Mouse (Mus musculus): ENCODE measurements around the gene Gcnt3. TPM values are rescaled to one million over a fixed set of nuclear protein-coding genes. Genes with fewer than 3 reads are reported as not detected.
A peak's percentile ranks its signal among the peaks of the same experiment; 100 is the strongest.
"Not testable (repeated sequence)": the region's sequence is repeated elsewhere in the genome, so short reads cannot be mapped to it uniquely, and the experiment has no call there.

Gcnt3 gene
- polyA plus RNA-seq, 2 experiments = not detected

DNA sequence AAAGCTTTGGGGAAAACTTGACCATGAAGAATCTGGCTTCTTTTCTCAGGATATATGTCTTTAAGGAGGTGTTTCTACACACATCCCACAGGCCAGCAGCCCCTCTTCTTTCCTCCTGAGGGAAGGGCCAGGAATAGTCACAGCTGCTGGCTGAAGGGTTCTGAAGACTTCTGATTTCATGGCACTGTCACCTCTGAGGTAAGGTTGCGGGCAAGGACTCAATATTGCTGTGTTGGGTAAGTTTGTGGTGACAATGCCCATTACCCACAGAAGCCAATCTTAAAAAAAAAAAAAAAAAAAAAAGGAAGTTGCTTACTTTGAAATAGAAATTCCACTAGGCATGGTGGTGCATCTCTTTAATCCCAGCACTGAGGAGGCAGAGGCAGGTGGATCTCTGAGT, 5.7 kb downstream of the Gcnt3 start:
- Histone ChIP-seq H3K27me3 (ENCODE audit: control insufficient read depth, insufficient read depth, low read length) (no peaks in the 10 kb centered on the region), H3K4me1 (replicated peaks; ENCODE audit: control insufficient read depth in 2 of 2, insufficient read depth in 2 of 2, low read length in 1 of 2) (0 out of 4 replicates have a peak, but pooled peaks cover 0 to 4% of the 10 kb centered on the region in 2 experiments), H3K4me3 (ENCODE audit: insufficient read depth in 1 of 2, low read depth in 2 of 2, low read length in 2 of 2) (no peak overlapping the region), H3K27ac (no peak overlapping the region), H3K9ac (replicated peaks) (no peak overlapping the region), H3K36me3 (replicated peaks; ENCODE audit: control insufficient read depth, insufficient read depth, low read depth) (no peaks in the 10 kb centered on the region), H3K4me2 (ENCODE audit: low read depth) (no peak overlapping the region), H3K9me3 (ENCODE audit: control insufficient read depth, low read length) (no peaks in the 10 kb centered on the region)
- WGBS (ENCODE audit: insufficient replicate concordance) = 30% methylated on average over 1 of the region's 1 CpGs
- TF ChIP-seq CTCF (IDR thresholded peaks at IDR 0.05; ENCODE audit: low read depth) = no peak
- no peak for TF ChIP-seq EP300 (IDR thresholded peaks at IDR 0.05; ENCODE audit: low read depth)
- DNase-seq (ENCODE audit: low read depth in 3 of 3, low spot score in 3 of 3) (no peak), ATAC-seq (ENCODE audit: insufficient read depth) (no peak)

DNA sequence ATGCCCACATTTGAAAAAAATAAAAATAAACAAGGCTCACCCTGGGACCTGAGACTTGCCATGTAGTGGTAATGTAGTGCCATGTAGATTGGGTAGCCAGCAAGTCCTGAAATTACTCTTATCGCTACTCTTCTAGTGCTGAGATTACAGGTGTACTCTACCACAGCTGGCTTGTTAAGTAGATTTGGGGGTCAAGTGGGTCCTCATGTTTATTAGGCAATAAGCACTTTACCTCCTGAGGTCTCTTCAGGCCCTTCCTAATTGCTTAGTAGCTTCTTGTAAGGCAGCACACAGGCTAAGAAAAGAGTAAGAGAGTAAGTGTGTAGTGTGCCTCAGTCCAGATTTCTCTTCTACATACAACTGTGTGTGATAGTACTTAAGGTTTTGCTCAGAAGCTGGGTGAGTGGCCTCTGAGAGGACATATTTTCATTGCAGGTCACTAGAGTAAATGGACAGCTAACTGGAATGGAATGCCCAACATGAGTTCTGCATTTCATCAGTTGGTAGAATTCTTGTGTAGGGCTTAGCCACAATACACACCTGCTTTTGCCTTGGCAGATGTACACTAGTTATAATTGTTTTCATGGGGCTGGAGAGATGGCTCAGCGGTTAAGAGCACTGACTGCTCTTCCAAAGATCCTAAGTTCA, 12.4 kb downstream of the Gcnt3 start:
- no peak for DNase-seq (ENCODE audit: low read depth in 3 of 3, low spot score in 3 of 3)
- TF ChIP-seq EP300 (IDR thresholded peaks at IDR 0.05; ENCODE audit: low read depth) (no peak), CTCF (IDR thresholded peaks at IDR 0.05; ENCODE audit: low read depth) (no peak)
- H3K4me1 ChIP-seq (replicated peaks; ENCODE audit: control insufficient read depth in 2 of 2, insufficient read depth in 2 of 2, low read length in 1 of 2) = peaks cover 4 to 18% of the 10 kb centered on the region in 2 experiments; a peak in 3 of 4 replicates
- H3K9me3 ChIP-seq (ENCODE audit: control insufficient read depth, low read length) = no peaks in the 10 kb centered on the region
- peaks cover 17% of the 10 kb centered on the region for H3K36me3 ChIP-seq (replicated peaks; ENCODE audit: control insufficient read depth, insufficient read depth, low read depth)
- H3K27ac ChIP-seq = no peak overlapping the region
- H3K27me3 ChIP-seq (ENCODE audit: control insufficient read depth, insufficient read depth, low read length) = no peaks in the 10 kb centered on the region
- no peak overlapping the region for H3K4me2 ChIP-seq (ENCODE audit: low read depth)
- WGBS (ENCODE audit: insufficient replicate concordance) = 70% methylated on average over 2 of the region's 2 CpGs
- H3K4me3 ChIP-seq (ENCODE audit: insufficient read depth in 1 of 2, low read depth in 2 of 2, low read length in 2 of 2) = no peak overlapping the region
- H3K9ac ChIP-seq (replicated peaks) = no peak overlapping the region
- no peak for ATAC-seq (ENCODE audit: insufficient read depth)

DNA sequence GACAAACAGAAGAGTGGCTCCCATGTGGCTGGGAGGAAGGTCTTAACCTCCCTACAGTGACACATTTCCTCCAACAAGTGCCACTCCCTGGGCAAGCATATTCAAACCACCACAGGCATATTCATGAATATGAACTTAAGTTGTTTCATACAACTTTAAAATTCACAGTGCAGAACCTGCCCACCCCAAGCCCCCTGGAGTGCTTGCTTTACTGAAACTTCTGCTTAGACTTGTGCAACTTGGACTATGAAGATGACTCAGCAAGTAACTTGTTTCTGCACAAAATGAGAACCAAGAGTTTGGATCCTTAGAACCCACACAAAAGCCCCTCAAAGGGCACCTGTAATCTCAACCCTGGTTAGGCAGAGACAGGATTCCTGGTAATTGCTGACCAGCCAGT, 13.2 kb downstream of the Gcnt3 start:
- ATAC-seq (ENCODE audit: insufficient read depth) = no peak
- Histone ChIP-seq H3K9me3 (ENCODE audit: control insufficient read depth, low read length) (no peaks in the 10 kb centered on the region), H3K36me3 (replicated peaks; ENCODE audit: control insufficient read depth, insufficient read depth, low read depth) (peaks cover 22% of the 10 kb centered on the region), H3K27me3 (ENCODE audit: control insufficient read depth, insufficient read depth, low read length) (no peaks in the 10 kb centered on the region), H3K27ac (no peak overlapping the region), H3K4me1 (replicated peaks; ENCODE audit: control insufficient read depth in 2 of 2, insufficient read depth in 2 of 2, low read length in 1 of 2) (peaks cover 4 to 18% of the 10 kb centered on the region in 2 experiments; a peak in 3 of 4 replicates), H3K4me2 (ENCODE audit: low read depth) (no peak overlapping the region), H3K4me3 (ENCODE audit: insufficient read depth in 1 of 2, low read depth in 2 of 2, low read length in 2 of 2) (no peak overlapping the region), H3K9ac (replicated peaks) (no peak overlapping the region)
- TF ChIP-seq EP300 (IDR thresholded peaks at IDR 0.05; ENCODE audit: low read depth) (no peak), CTCF (IDR thresholded peaks at IDR 0.05; ENCODE audit: low read depth) (no peak)
- DNase-seq (ENCODE audit: low read depth in 3 of 3, low spot score in 3 of 3) = no peak

DNA sequence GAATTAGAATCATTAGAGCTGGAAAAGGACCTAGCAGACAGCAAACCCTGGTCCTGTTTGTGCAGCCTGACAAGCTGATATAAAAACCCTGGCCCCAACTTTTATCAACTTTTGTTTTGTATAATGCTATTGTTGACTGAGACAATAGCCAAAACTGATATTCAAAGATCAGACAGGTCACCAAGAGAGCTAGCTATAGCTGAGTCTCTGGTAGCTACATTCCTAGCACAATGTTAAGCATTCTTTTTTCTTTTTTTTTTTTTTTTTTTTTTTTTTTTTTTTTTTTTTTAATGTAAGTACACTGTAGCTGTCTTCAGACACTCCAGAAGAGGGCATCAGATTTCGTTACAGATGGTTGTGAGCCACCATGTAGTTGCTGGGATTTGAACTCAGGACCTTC, 14.3 kb downstream of the Gcnt3 start:
- 79% methylated on average over 1 of the region's 1 CpGs for WGBS (ENCODE audit: insufficient replicate concordance)
- not testable (repeated sequence) for DNase-seq (ENCODE audit: low read depth in 3 of 3, low spot score in 3 of 3); H3K9me3 ChIP-seq (ENCODE audit: control insufficient read depth, low read length); H3K27me3 ChIP-seq (ENCODE audit: control insufficient read depth, insufficient read depth, low read length); H3K9ac ChIP-seq (replicated peaks); H3K4me2 ChIP-seq (ENCODE audit: low read depth); H3K4me3 ChIP-seq (ENCODE audit: insufficient read depth in 1 of 2, low read depth in 2 of 2, low read length in 2 of 2); ATAC-seq (ENCODE audit: insufficient read depth); H3K27ac ChIP-seq
- H3K36me3 ChIP-seq (replicated peaks; ENCODE audit: control insufficient read depth, insufficient read depth, low read depth) = peaks cover 30% of the 10 kb centered on the region
- H3K4me1 ChIP-seq (replicated peaks; ENCODE audit: control insufficient read depth in 2 of 2, insufficient read depth in 2 of 2, low read length in 1 of 2) = peaks cover 4 to 18% of the 10 kb centered on the region in 2 experiments; a peak in 3 of 4 replicates

DNA sequence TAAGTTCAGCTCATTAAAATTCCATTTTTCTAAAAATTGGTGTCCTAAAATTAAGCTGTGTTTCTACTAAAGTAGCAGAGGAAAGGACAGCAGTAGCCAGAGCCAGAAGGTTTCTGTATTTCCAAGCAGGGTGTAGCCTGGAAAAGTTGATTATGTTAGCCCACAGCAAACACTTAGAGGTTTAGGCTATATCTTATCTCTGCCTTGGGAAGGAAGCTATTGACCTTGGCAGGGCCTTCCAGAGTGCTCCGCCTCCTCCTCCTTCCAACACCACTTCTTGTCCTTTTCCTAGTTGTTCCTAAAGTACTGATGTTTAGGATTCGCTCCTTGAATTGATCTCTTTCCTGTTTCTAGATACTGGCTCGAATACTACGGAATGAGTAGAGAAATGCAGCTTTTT, 15.8 kb downstream of the Gcnt3 start:
- ATAC-seq (ENCODE audit: insufficient read depth) = 0 out of 2 replicates have a peak, but pooled peaks have one; percentile 46
- Histone ChIP-seq H3K9ac (replicated peaks) (no peak overlapping the region), H3K27me3 (ENCODE audit: control insufficient read depth, insufficient read depth, low read length) (no peaks in the 10 kb centered on the region), H3K36me3 (replicated peaks; ENCODE audit: control insufficient read depth, insufficient read depth, low read depth) (peaks cover 33% of the 10 kb centered on the region), H3K4me3 (ENCODE audit: insufficient read depth in 1 of 2, low read depth in 2 of 2, low read length in 2 of 2) (no peak overlapping the region), H3K27ac (no peak overlapping the region), H3K4me1 (replicated peaks; ENCODE audit: control insufficient read depth in 2 of 2, insufficient read depth in 2 of 2, low read length in 1 of 2) (peaks cover 4 to 18% of the 10 kb centered on the region in 2 experiments; a peak in 3 of 4 replicates), H3K4me2 (ENCODE audit: low read depth) (no peak overlapping the region), H3K9me3 (ENCODE audit: control insufficient read depth, low read length) (no peaks in the 10 kb centered on the region)
- 65% methylated on average over 4 of the region's 4 CpGs for WGBS (ENCODE audit: insufficient replicate concordance)
- DNase-seq (ENCODE audit: low read depth in 3 of 3, low spot score in 3 of 3) = no peak
- no peak for TF ChIP-seq CTCF (IDR thresholded peaks at IDR 0.05; ENCODE audit: low read depth)

Data from liver, embryonic 14.5 days (tissue).